Mouse (Mus musculus): Measurements from ENCODE around the gene Pisd. TPM values are rescaled to one million over a fixed set of nuclear protein-coding genes. Genes with fewer than 3 reads are reported as not detected.

Gene Pisd
- polyA plus RNA-seq, 1 experiment from 2014 or later = 65.4 TPM

Other genes starting within 250 kb of the Pisd start
- 38.5 and 38.7 TPM in 2 replicates for gene Yes1, start 174.5 kb downstream of the Pisd start, polyA plus RNA-seq (2015; fragmentation: Nextera tagmentation; extraction: Ambion mirVana)
- gene Gm20671, start 41.5 kb upstream of the Pisd start, polyA plus RNA-seq (2015; fragmentation: Nextera tagmentation; extraction: Ambion mirVana) = not detected in 2 replicates
- 13.2 and 17.5 TPM in 2 replicates for gene Prr14l, start 68.6 kb upstream of the Pisd start, polyA plus RNA-seq (2015; fragmentation: Nextera tagmentation; extraction: Ambion mirVana)
- gene Depdc5, start 78.1 kb upstream of the Pisd start, polyA plus RNA-seq (2015; fragmentation: Nextera tagmentation; extraction: Ambion mirVana) = 23.8 and 27.2 TPM in 2 replicates
- 455 TPM in 2 replicates for gene Ywhah, start 233.2 kb upstream of the Pisd start, polyA plus RNA-seq (2015; fragmentation: Nextera tagmentation; extraction: Ambion mirVana)

Data from lung, embryonic 15.5 days (tissue).